Mouse (Mus musculus) liver, embryonic 14.5 days (tissue): Measurements from ENCODE around the gene Pde4d. TPM values are rescaled to one million over a fixed set of nuclear protein-coding genes. Genes with fewer than 3 reads are reported as not detected.

Source experiments
- ATAC-seq: fragments of 200-750 bp; cut with Nextera tagmentation; 2 replicates; pipeline ENCODE4 v1.8.0; 2017; ENCODE audit warnings: moderate number of reproducible peaks, mild to moderate bottlenecking, moderate library complexity; ENCODE audit not compliant: insufficient read depth
- DNase-seq, 3 experiments: peaks; one replicate each; pipeline ENCODE4 v3.0.0-alpha.2; 2012 to 2013; ENCODE audit warnings: low read depth in 3 of 3, low spot score in 3 of 3
- H3K27ac ChIP-seq: fragments of 300-500 bp; sonication (generic); 2 replicates; pipeline ENCODE4 v1.5.1; 2014; ENCODE audit warnings: moderate library complexity, mild to moderate bottlenecking, control low read depth, inconsistent platforms
- H3K27me3 ChIP-seq: fragments of 300-500 bp; sonication (generic); 2 replicates; pipeline ENCODE4 v1.6.1; 2014; ENCODE audit warnings: mild to moderate bottlenecking, low read length, moderate library complexity; ENCODE audit not compliant: control insufficient read depth, insufficient read depth
- H3K36me3 ChIP-seq: fragments of 300-500 bp; sonication (generic); replicated peaks from 2 replicates; pipeline ENCODE4 v1.6.1; 2014; ENCODE audit warnings: low read depth; ENCODE audit not compliant: control insufficient read depth, insufficient read depth
- H3K4me1 ChIP-seq, 2 experiments: fragments of 200-500 bp in 1 of 2; fragments of 300-500 bp in 1 of 2; sonication (generic) in 1 of 2; replicated peaks; 2 replicates each; pipeline ENCODE4 v1.6.1; 2012 to 2014; ENCODE audit warnings: antibody characterized with exemption in 1 of 2, inconsistent platforms in 1 of 2, low read length in 1 of 2; ENCODE audit not compliant: control insufficient read depth in 2 of 2, insufficient read depth in 2 of 2
- H3K4me2 ChIP-seq: fragments of 300-500 bp; sonication (generic); 2 replicates; pipeline ENCODE4 v1.6.1; 2014; ENCODE audit warnings: low read depth, mild to moderate bottlenecking, control low read depth, moderate library complexity
- H3K4me3 ChIP-seq, 2 experiments: fragments of 200-500 bp in 1 of 2; fragments of 300-500 bp in 1 of 2; sonication (generic) in 1 of 2; 2 replicates each; pipeline ENCODE4 v1.5.1; 2012 to 2014; ENCODE audit warnings: low read depth in 2 of 2, low read length in 2 of 2, mild to moderate bottlenecking in 2 of 2, control low read depth in 1 of 2, inconsistent platforms in 1 of 2, moderate library complexity in 1 of 2; ENCODE audit not compliant: insufficient read depth in 1 of 2
- H3K9ac ChIP-seq: fragments of 300-500 bp; sonication (generic); replicated peaks from 2 replicates; pipeline ENCODE4 v1.6.1; 2014; ENCODE audit warnings: mild to moderate bottlenecking, control low read depth, moderate library complexity
- H3K9me3 ChIP-seq: fragments of 300-500 bp; sonication (generic); 2 replicates; pipeline ENCODE4 v1.6.1; 2016; ENCODE audit warnings: low read length, mixed read lengths; ENCODE audit not compliant: control insufficient read depth
- CTCF ChIP-seq: IDR thresholded peaks from 2 replicates; pipeline ENCODE4 v1.5.1; 2016; ENCODE audit warnings: antibody characterized with exemption, low read depth, control low read depth
- EP300 ChIP-seq: IDR thresholded peaks from 2 replicates; pipeline ENCODE4 v1.6.1; 2016; ENCODE audit warnings: antibody characterized with exemption, low read depth
- WGBS: fragments of 180-500 bp; shearing (Covaris S2); extraction: QIAGEN DNeasy Blood & Tissue Kit; methylation state at CpG from one replicate; pipeline ENCODE4 v1.1.7; 2014; ENCODE audit not compliant: insufficient replicate concordance; 5-methylcytosine and 5-hydroxymethylcytosine counted together
- polyA plus RNA-seq, 2 experiments: library from polyadenylated mRNA; depleted of rRNA in 1 of 2; stranded (reverse) in 1 of 2; unstranded in 1 of 2; fragments of >200 nt; fragmentation: Nextera tagmentation in 1 of 2; extraction: Ambion mirVana in 1 of 2; gene quantifications; 2 replicates each; pipeline versions ENCODE4 v1.2.1 to v1.2.3; 2012 to 2014

Gene Pde4d
- polyA plus RNA-seq, 2 experiments, result 4.9 to 8.6 TPM

GRCm38 (mm10) chr13:108532875-108533274 lies 83.1 kb downstream of the Pde4d start:
- Histone ChIP-seq H3K27me3 (no peaks in the 10 kb centered on the region), H3K9ac (no peak overlapping the region), H3K4me2 (no peak overlapping the region), H3K4me3 (no peak overlapping the region), H3K36me3 (no peaks in the 10 kb centered on the region), H3K4me1 (peaks cover 0 to 5% of the 10 kb centered on the region in 2 experiments; a peak in 1 of 4 replicates), H3K9me3 (no peaks in the 10 kb centered on the region), H3K27ac (no peak overlapping the region)
- TF ChIP-seq CTCF, result no peak
- TF ChIP-seq EP300, result no peak
- WGBS, result 67% methylated on average over 1 of the region's 1 CpGs
- DNase-seq (no peak), ATAC-seq (no peak)

- Histone ChIP-seq H3K9me3 (no peaks in the 10 kb centered on the region), H3K9ac (no peak overlapping the region), H3K27me3 (no peaks in the 10 kb centered on the region), H3K4me3 (no peak overlapping the region), H3K4me2 (no peak overlapping the region), H3K27ac (no peak overlapping the region), H3K36me3 (no peaks in the 10 kb centered on the region), H3K4me1 (no peaks in the 10 kb centered on the region)
- 35% methylated on average over 4 of the region's 4 CpGs for WGBS
- no peak for DNase-seq
- TF ChIP-seq EP300 (no peak), CTCF (no peak)
- no peak for ATAC-seq
These were observed 86.7 kb downstream of the Pde4d start for GRCm38 (mm10) chr13:108536436-108536835.

- no peak for DNase-seq
- no peak for ATAC-seq
- WGBS, result 63% methylated on average over 6 of the region's 6 CpGs
These were observed 87.2 kb downstream of the Pde4d start for GRCm38 (mm10) chr13:108536951-108537350.

GRCm38 (mm10) chr13:108538760-108539369 lies 89.1 kb downstream of the Pde4d start:
- Histone ChIP-seq H3K4me1 (no peaks in the 10 kb centered on the region), H3K9ac (no peak overlapping the region), H3K36me3 (no peaks in the 10 kb centered on the region), H3K9me3 (no peaks in the 10 kb centered on the region), H3K27ac (no peak overlapping the region), H3K4me2 (no peak overlapping the region), H3K4me3 (no peak overlapping the region), H3K27me3 (no peaks in the 10 kb centered on the region)
- DNase-seq, result no peak
- no peak for ATAC-seq
- TF ChIP-seq EP300, result no peak
- TF ChIP-seq CTCF, result no peak
- WGBS, result 48% methylated on average over 1 of the region's 1 CpGs

More at GRCm38 (mm10) chr13:108536951-108537350, 87.2 kb downstream of the Pde4d start:
- H3K4me1 ChIP-seq, result no peaks in the 10 kb centered on the region
- TF ChIP-seq EP300 (no peak), CTCF (no peak)
- no peaks in the 10 kb centered on the region for H3K9me3 ChIP-seq
- H3K9ac ChIP-seq, result no peak overlapping the region
- no peak overlapping the region for H3K4me3 ChIP-seq
- H3K36me3 ChIP-seq, result no peaks in the 10 kb centered on the region
- no peak overlapping the region for H3K27ac ChIP-seq
- H3K4me2 ChIP-seq, result no peak overlapping the region
- no peaks in the 10 kb centered on the region for H3K27me3 ChIP-seq

- WGBS, result 60% methylated on average over 3 of the region's 3 CpGs
These were observed 91.7 kb downstream of the Pde4d start for GRCm38 (mm10) chr13:108541488-108541887.

More at GRCm38 (mm10) chr13:108541488-108541887, 91.7 kb downstream of the Pde4d start:
- ATAC-seq (no peak), DNase-seq (no peak)
- Histone ChIP-seq H3K4me1 (no peaks in the 10 kb centered on the region), H3K4me2 (no peak overlapping the region), H3K9ac (no peak overlapping the region), H3K27me3 (no peaks in the 10 kb centered on the region), H3K4me3 (no peak overlapping the region), H3K9me3 (no peaks in the 10 kb centered on the region), H3K27ac (no peak overlapping the region), H3K36me3 (no peaks in the 10 kb centered on the region)
- TF ChIP-seq EP300, result no peak
- TF ChIP-seq CTCF, result no peak
